ENCODE assay signal across 8 mouse cellular contexts in the genomic region with DNA sequence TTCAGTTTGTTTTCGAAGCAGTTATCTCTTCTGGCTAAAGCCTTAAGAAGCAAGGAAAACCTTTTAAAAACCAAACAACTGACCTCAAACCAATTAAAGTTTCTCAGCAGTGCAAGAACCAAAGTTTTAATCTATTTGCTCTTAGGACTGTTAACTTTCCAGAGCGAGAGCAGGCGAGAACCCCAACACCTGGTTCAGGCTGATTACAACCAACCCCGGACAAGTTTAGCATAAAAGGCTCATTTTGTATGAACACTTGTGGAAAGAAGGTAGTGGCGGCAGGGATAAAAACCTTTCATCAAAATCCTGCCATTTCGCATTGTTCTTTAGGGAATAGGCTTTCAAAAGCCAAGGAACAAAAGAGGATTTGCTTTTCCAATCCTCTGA. TPM values are rescaled to one million over a fixed set of nuclear protein-coding genes. Genes with fewer than 3 reads are reported as not detected.
A peak's percentile ranks its signal among the peaks of the same experiment; 100 is the strongest.
DNase-seq lines count a peak whose midpoint lies in the region; ATAC-seq and TF ChIP-seq lines count a peak whose summit lies in the region.

No protein-coding gene starts in this region.

- peak overlapping the region; percentile 82; the same call in 1 of the 2 replicates for H3K9ac ChIP-seq in kidney, postnatal 0 days (ENCODE audit: low read depth, low read length)
- peak overlapping the region; percentile 62 for H3K9ac ChIP-seq in hindbrain, postnatal 0 days (replicated peaks; ENCODE audit: low read length)
- H3K9ac ChIP-seq in midbrain, postnatal 0 days (replicated peaks; ENCODE audit: low read length, poor library complexity, severe bottlenecking), result peak overlapping the region; percentile 94

- DNase-seq in kidney, postnatal 0 days (ENCODE audit: low spot score), result no peak
- no peak for DNase-seq in kidney, postnatal 10 days
- no peak for DNase-seq in hindbrain, postnatal 0 days (ENCODE audit: low spot score)
- DNase-seq in midbrain, postnatal 0 days (ENCODE audit: low spot score), result no peak
- DNase-seq in thymus, postnatal 25 days, result no peak
- no peak for DNase-seq in layer of hippocampus, postnatal 14 days (ENCODE audit: low spot score in 2 of 2)
- DNase-seq in adrenal gland, postnatal 10 days, result no peak

- H3K4me2 ChIP-seq in kidney, postnatal 0 days (ENCODE audit: low read length), result peak overlapping the region; percentile 93
- peak overlapping the region; percentile 94 for H3K4me2 ChIP-seq in hindbrain, postnatal 0 days (ENCODE audit: low read depth, low read length)
- H3K4me2 ChIP-seq in midbrain, postnatal 0 days (ENCODE audit: low read depth, low read length, poor library complexity, severe bottlenecking), result peak overlapping the region; percentile 87

- no peaks in the 10 kb centered on the region for H3K9me3 ChIP-seq in kidney, postnatal 0 days (replicated peaks; ENCODE audit: low read length)
- H3K9me3 ChIP-seq in hindbrain, postnatal 0 days (ENCODE audit: low read length), result no peaks in the 10 kb centered on the region
- no peaks in the 10 kb centered on the region for H3K9me3 ChIP-seq in midbrain, postnatal 0 days (ENCODE audit: low read length)

- peak overlapping the region; percentile 85 for H3K4me3 ChIP-seq in kidney, postnatal 0 days (replicated peaks; ENCODE audit: low read depth, low read length)
- peak overlapping the region; percentile 54 for H3K4me3 ChIP-seq in cortical plate, adult 2 months (ENCODE audit: insufficient read depth, low read length)
- H3K4me3 ChIP-seq in hindbrain, postnatal 0 days (ENCODE audit: low read length), result peak overlapping the region; percentile 74
- H3K4me3 ChIP-seq in midbrain, postnatal 0 days (ENCODE audit: low read depth, low read length), result peak overlapping the region; percentile 62

- no peaks in the 10 kb centered on the region for H3K27me3 ChIP-seq in kidney, postnatal 0 days (ENCODE audit: insufficient read depth, low read length)
- H3K27me3 ChIP-seq in hindbrain, postnatal 0 days (ENCODE audit: insufficient read depth, low read length), result no peaks in the 10 kb centered on the region
- H3K27me3 ChIP-seq in midbrain, postnatal 0 days (ENCODE audit: insufficient read depth, low read length), result no peaks in the 10 kb centered on the region

- 11% methylated on average over 6 of the region's 6 CpGs for WGBS in kidney, postnatal 0 days
- WGBS in hindbrain, postnatal 0 days, result 6% methylated on average over 6 of the region's 6 CpGs
- WGBS in midbrain, postnatal 0 days, result 2% methylated on average over 6 of the region's 6 CpGs

- peak overlapping the region; percentile 96; the same call in 1 of the 2 replicates for H3K27ac ChIP-seq in kidney, postnatal 0 days
- H3K27ac ChIP-seq in cortical plate, adult 2 months (ENCODE audit: insufficient read depth, low read length), result peak overlapping the region; percentile 62; the same call in 1 of the 2 replicates
- H3K27ac ChIP-seq in hindbrain, postnatal 0 days, result peak overlapping the region; percentile 95
- peak overlapping the region; percentile 99 for H3K27ac ChIP-seq in midbrain, postnatal 0 days (ENCODE audit: low read depth, low read length)

- H3K36me3 ChIP-seq in kidney, postnatal 0 days (ENCODE audit: insufficient read depth, low read length), result no peaks in the 10 kb centered on the region
- no peaks in the 10 kb centered on the region for H3K36me3 ChIP-seq in hindbrain, postnatal 0 days (ENCODE audit: insufficient read depth, low read length)
- no peaks in the 10 kb centered on the region for H3K36me3 ChIP-seq in midbrain, postnatal 0 days (ENCODE audit: insufficient read depth, low read length)

- H3K4me1 ChIP-seq in kidney, postnatal 0 days (replicated peaks; ENCODE audit: insufficient read depth, low read length), result peaks cover 8% of the 10 kb centered on the region; the same call in 1 of the 2 replicates
- no peaks in the 10 kb centered on the region; the same call in 1 of the 2 replicates for H3K4me1 ChIP-seq in cortical plate, adult 2 months (ENCODE audit: control insufficient read depth, insufficient read depth, low read length)
- H3K4me1 ChIP-seq in hindbrain, postnatal 0 days (ENCODE audit: insufficient read depth, low read length), result no peaks in the 10 kb centered on the region
- no peaks in the 10 kb centered on the region for H3K4me1 ChIP-seq in midbrain, postnatal 0 days (ENCODE audit: insufficient read depth, low read length)

- TF ChIP-seq CTCF in kidney, postnatal 0 days (IDR thresholded peaks at IDR 0.05; ENCODE audit: low read depth), result no peak
- no peak for TF ChIP-seq CTCF in cortical plate, adult 2 months (IDR thresholded peaks at IDR 0.05; ENCODE audit: extremely low read depth, insufficient read depth, low read length)
- no peak for TF ChIP-seq CTCF in hindbrain, postnatal 0 days (IDR thresholded peaks at IDR 0.05; ENCODE audit: low read depth)
- TF ChIP-seq CTCF in midbrain, postnatal 0 days (IDR thresholded peaks at IDR 0.05), result no peak

- no peak for TF ChIP-seq POLR2A in cortical plate, adult 2 months (IDR thresholded peaks at IDR 0.05; ENCODE audit: extremely low read depth, insufficient read depth, low read length)

- ATAC-seq in kidney, postnatal 0 days (replicated peaks; ENCODE audit: low FRiP score, low read depth), result no peak
- ATAC-seq in hindbrain, postnatal 0 days, result no peak
- peak; percentile 2; the same call in 1 of the 2 replicates for ATAC-seq in midbrain, postnatal 0 days (ENCODE audit: low FRiP score)

RNA-seq across cellular contexts. Expression of a gene that starts 0.9 kb away (rescaled TPM):
- 2.4 and 2.5 TPM in 2 replicates for polyA plus RNA-seq in kidney, postnatal 0 days (2015; fragmentation: Nextera tagmentation; extraction: Ambion mirVana)
- 4.1 and 4.2 TPM in 2 replicates for polyA plus RNA-seq in cortical plate, adult 2 months (2012; rRNA removed)
- total RNA-seq in hindbrain, postnatal 0 days (2014; rRNA removed), result 1.1 and 3.2 TPM in 2 replicates
- 2.0 and 2.3 TPM in 2 replicates for polyA plus RNA-seq in hindbrain, postnatal 0 days (2015; fragmentation: Nextera tagmentation; extraction: Ambion mirVana)
- total RNA-seq in midbrain, postnatal 0 days (2014; rRNA removed), result 4.2 and 7.1 TPM in 2 replicates
- polyA plus RNA-seq in midbrain, postnatal 0 days (2015; fragmentation: Nextera tagmentation; extraction: Ambion mirVana), result 1.7 and 2.0 TPM in 2 replicates
- 1 to 10 TPM; 3.2 to 3.3 TPM for total RNA-seq in layer of hippocampus, postnatal 14 days (2021)
- 1 to 10 TPM; 1.4 to 3.1 TPM for total RNA-seq in adrenal gland, postnatal 10 days (2021)

RNA-seq across cellular contexts. Expression of a gene that starts 38.2 kb away (rescaled TPM):
- polyA plus RNA-seq in kidney, postnatal 0 days (2015; fragmentation: Nextera tagmentation; extraction: Ambion mirVana), result 104 and 105 TPM in 2 replicates
- 179 and 187 TPM in 2 replicates for polyA plus RNA-seq in cortical plate, adult 2 months (2012; rRNA removed)
- 151 and 176 TPM in 2 replicates for total RNA-seq in hindbrain, postnatal 0 days (2014; rRNA removed)
- 284 and 285 TPM in 2 replicates for polyA plus RNA-seq in hindbrain, postnatal 0 days (2015; fragmentation: Nextera tagmentation; extraction: Ambion mirVana)
- 206 and 254 TPM in 2 replicates for total RNA-seq in midbrain, postnatal 0 days (2014; rRNA removed)
- polyA plus RNA-seq in midbrain, postnatal 0 days (2015; fragmentation: Nextera tagmentation; extraction: Ambion mirVana), result 273 and 320 TPM in 2 replicates
- total RNA-seq in layer of hippocampus, postnatal 14 days (2021), result 100 to 1,000 TPM; 198 to 203 TPM
- total RNA-seq in adrenal gland, postnatal 10 days (2021), result 10 to 100 TPM; 52.3 to 57.2 TPM
